Mouse (Mus musculus): ENCODE data around the gene Dtnb. TPM values are rescaled to one million over a fixed set of nuclear protein-coding genes. Genes with fewer than 3 reads are reported as not detected.

Gene Dtnb
- polyA plus RNA-seq, 1 experiment = 60.7 TPM

DNA sequence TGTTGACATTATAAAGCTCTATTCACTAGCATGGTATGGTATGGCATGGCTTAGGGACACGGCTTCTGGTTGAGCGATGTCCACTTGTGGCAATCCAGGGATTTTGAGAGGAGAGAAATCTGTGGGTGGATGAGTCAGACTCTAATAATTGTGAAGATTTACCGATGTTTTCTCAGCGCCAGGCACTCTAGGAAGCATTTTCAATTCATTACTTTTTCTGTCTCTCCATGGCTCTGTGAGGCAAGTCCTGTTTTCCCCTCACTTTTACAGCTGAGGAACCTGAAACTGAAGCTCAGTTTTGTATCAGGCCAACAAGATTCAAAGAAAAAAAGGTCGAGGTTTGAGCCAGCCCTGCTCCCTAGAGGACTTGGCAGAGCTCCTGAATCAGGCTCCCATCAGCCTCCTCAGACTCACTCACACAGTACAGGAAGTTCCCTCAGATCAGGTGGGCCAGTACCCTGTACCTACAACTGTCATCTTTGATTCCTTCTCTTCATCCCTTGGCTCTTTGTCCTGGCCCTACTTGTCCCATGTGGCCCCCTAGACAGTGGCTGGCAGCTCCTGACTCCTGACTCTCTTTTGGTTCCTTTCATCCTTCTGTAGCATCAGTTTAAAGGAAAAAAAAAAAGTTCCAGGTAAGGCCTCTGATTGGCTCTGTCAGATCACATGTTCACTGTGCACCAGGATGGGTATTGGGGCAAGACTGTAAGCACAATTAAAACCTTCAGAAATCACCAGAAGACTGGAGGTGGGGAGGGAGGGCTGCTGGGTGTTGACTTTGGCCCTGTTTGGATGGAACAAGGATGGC lies 252.9 kb downstream of the Dtnb start:
- H3K36me3 ChIP-seq (ENCODE audit: control insufficient read depth, insufficient read depth, low read length) = no peaks in the 10 kb centered on the region
- H3K4me3 ChIP-seq (ENCODE audit: control insufficient read depth, insufficient read depth, low read length) = no peak overlapping the region
- no peak for TF ChIP-seq CTCF (IDR thresholded peaks at IDR 0.05; ENCODE audit: borderline replicate concordance, control insufficient read depth, extremely low read depth, insufficient read depth, low read length, poor library complexity)
- no peak for TF ChIP-seq POLR2A (IDR thresholded peaks at IDR 0.05; ENCODE audit: control insufficient read depth, extremely low read depth, insufficient read depth, low read length, poor library complexity)
- H3K27ac ChIP-seq (ENCODE audit: control insufficient read depth, insufficient read depth, low read length) = no peak overlapping the region
- whole genome bisulfite sequencing = 76% methylated on average over 5 of the region's 5 CpGs
- peaks cover 28% of the 10 kb centered on the region for H3K4me1 ChIP-seq (replicated peaks; ENCODE audit: control insufficient read depth, insufficient read depth, low read length)
- DNase-seq = no peak
- H3K27me3 ChIP-seq (ENCODE audit: control insufficient read depth, insufficient read depth, low read length) = no peaks in the 10 kb centered on the region

DNA sequence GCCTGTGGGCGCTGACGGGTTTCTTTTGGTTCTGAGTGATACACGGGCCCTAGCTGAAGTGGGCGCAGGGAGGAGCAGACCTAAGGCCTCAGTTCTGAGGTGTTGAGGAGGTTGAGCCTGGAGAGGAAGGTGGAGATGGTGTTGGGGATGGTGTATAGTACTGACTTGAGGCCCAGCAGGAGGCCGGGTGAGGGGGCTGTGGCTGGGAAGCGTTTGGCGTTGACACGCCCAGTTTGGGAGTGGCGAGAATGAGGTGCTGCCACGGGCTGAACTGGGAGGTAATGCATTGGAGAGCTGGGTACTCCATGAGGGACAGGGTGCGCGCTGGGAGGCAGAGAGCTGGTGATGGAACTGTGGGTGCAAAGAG lies 253.5 kb downstream of the Dtnb start:
- Histone ChIP-seq H3K27me3 (ENCODE audit: control insufficient read depth, insufficient read depth, low read length) (no peaks in the 10 kb centered on the region), H3K36me3 (ENCODE audit: control insufficient read depth, insufficient read depth, low read length) (no peaks in the 10 kb centered on the region), H3K27ac (ENCODE audit: control insufficient read depth, insufficient read depth, low read length) (no peak overlapping the region), H3K4me1 (replicated peaks; ENCODE audit: control insufficient read depth, insufficient read depth, low read length) (peaks cover 28% of the 10 kb centered on the region), H3K4me3 (ENCODE audit: control insufficient read depth, insufficient read depth, low read length) (no peak overlapping the region)
- 91% methylated on average over 12 of the region's 12 CpGs for WGBS
- no peak for DNase-seq
- TF ChIP-seq CTCF (IDR thresholded peaks at IDR 0.05; ENCODE audit: borderline replicate concordance, control insufficient read depth, extremely low read depth, insufficient read depth, low read length, poor library complexity) = no peak
- TF ChIP-seq POLR2A (IDR thresholded peaks at IDR 0.05; ENCODE audit: control insufficient read depth, extremely low read depth, insufficient read depth, low read length, poor library complexity) = no peak

DNA sequence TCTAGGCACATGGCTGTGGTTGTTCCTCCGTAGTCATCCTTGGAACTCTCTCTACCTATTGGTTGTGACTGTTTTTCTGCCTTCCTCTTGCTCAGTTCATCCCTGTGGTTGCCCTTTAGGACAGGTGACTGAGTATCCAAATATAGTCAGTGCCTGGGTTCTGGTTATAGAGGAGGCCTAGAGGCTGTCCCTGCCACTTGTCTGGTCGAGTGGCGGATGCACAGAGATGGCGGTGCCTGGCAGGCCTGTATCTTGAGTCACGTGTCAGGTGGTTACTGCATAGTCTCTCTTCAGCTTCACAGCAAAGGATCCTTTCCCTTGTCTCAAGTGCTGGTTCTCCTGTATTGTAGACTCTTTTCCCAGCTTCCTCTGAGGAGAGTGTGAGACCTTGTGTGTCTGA lies 255.6 kb downstream of the Dtnb start:
- 89% methylated on average over 5 of the region's 5 CpGs for WGBS
- H3K27ac ChIP-seq (ENCODE audit: control insufficient read depth, insufficient read depth, low read length) = no peak overlapping the region
- H3K4me3 ChIP-seq (ENCODE audit: control insufficient read depth, insufficient read depth, low read length) = no peak overlapping the region
- no peaks in the 10 kb centered on the region for H3K27me3 ChIP-seq (ENCODE audit: control insufficient read depth, insufficient read depth, low read length)
- H3K36me3 ChIP-seq (ENCODE audit: control insufficient read depth, insufficient read depth, low read length) = no peaks in the 10 kb centered on the region
- TF ChIP-seq POLR2A (IDR thresholded peaks at IDR 0.05; ENCODE audit: control insufficient read depth, extremely low read depth, insufficient read depth, low read length, poor library complexity) (no peak), CTCF (IDR thresholded peaks at IDR 0.05; ENCODE audit: borderline replicate concordance, control insufficient read depth, extremely low read depth, insufficient read depth, low read length, poor library complexity) (no peak)
- DNase-seq = no peak
- peaks cover 33% of the 10 kb centered on the region for H3K4me1 ChIP-seq (replicated peaks; ENCODE audit: control insufficient read depth, insufficient read depth, low read length)

Other genes starting within 250 kb of the Dtnb start
- 17.5 and 17.6 TPM in 2 replicates for gene Kif3c, start 207.2 kb upstream of the Dtnb start, polyA plus RNA-seq (2012; rRNA removed)
- 17.3 and 18.2 TPM in 2 replicates for gene Asxl2, start 145.5 kb upstream of the Dtnb start, polyA plus RNA-seq (2012; rRNA removed)
- 40.9 and 55.1 TPM in 2 replicates for gene Dnmt3a, start 233.6 kb downstream of the Dtnb start, polyA plus RNA-seq (2012; rRNA removed)